Mouse (Mus musculus) intestine, embryonic 16.5 days (tissue): ENCODE measurements around the gene Spats2. TPM values are rescaled to one million over a fixed set of nuclear protein-coding genes. Genes with fewer than 3 reads are reported as not detected.
"Not testable (repeated sequence)": the region's sequence is repeated elsewhere in the genome, so short reads cannot be mapped to it uniquely, and the experiment has no call there.

Experiments used
- ATAC-seq: fragments of 200-750 bp; cut with Nextera tagmentation; 2 replicates; pipeline ENCODE4 v1.8.0; 2017; ENCODE audit warnings: moderate TSS enrichment, moderate library complexity
- H3K27ac ChIP-seq: fragments of 300-500 bp; sonication (generic); 2 replicates; pipeline ENCODE4 v1.5.1; 2014; ENCODE audit warnings: mild to moderate bottlenecking, low read length
- H3K27me3 ChIP-seq: fragments of 300-500 bp; sonication (generic); replicated peaks from 2 replicates; pipeline ENCODE4 v1.6.1; 2014; ENCODE audit warnings: low read length, control low read depth, mixed read lengths; ENCODE audit not compliant: control insufficient read depth, insufficient read depth
- H3K36me3 ChIP-seq: fragments of 300-500 bp; sonication (generic); 2 replicates; pipeline ENCODE4 v1.6.1; 2014; ENCODE audit warnings: low read length, control low read depth; ENCODE audit not compliant: control insufficient read depth, insufficient read depth
- H3K4me1 ChIP-seq: fragments of 300-500 bp; sonication (generic); 2 replicates; pipeline ENCODE4 v1.6.1; 2014; ENCODE audit warnings: low read length, control low read depth, mixed read lengths; ENCODE audit not compliant: control insufficient read depth, insufficient read depth
- H3K4me2 ChIP-seq: fragments of 300-500 bp; sonication (generic); 2 replicates; pipeline ENCODE4 v1.6.1; 2014; ENCODE audit warnings: low read depth, low read length, control low read depth
- H3K4me3 ChIP-seq: fragments of 300-500 bp; sonication (generic); 2 replicates; pipeline ENCODE4 v1.5.1; 2014; ENCODE audit warnings: mild to moderate bottlenecking, low read length
- H3K9ac ChIP-seq: fragments of 300-500 bp; sonication (generic); 2 replicates; pipeline ENCODE4 v1.6.1; 2014; ENCODE audit warnings: low read depth, low read length
- H3K9me3 ChIP-seq: fragments of 300-500 bp; sonication (generic); 2 replicates; pipeline ENCODE4 v1.6.1; 2016; ENCODE audit warnings: low read length, control low read depth; ENCODE audit not compliant: control insufficient read depth
- WGBS: fragments of 180-500 bp; shearing (Covaris S2); extraction: QIAGEN DNeasy Blood & Tissue Kit; methylation state at CpG from one replicate; pipeline ENCODE4 v1.1.7; 2014; 5-methylcytosine and 5-hydroxymethylcytosine counted together
- polyA plus RNA-seq: library from polyadenylated mRNA; unstranded; fragments of >200 nt; fragmentation: Nextera tagmentation; extraction: Ambion mirVana; gene quantifications from 2 replicates; pipeline ENCODE4 v1.2.1, GENCODE M21; 2015

Gene Spats2
- 18.1 and 20.9 TPM in 2 replicates for polyA plus RNA-seq

- peak within 1 kb of the TSS; percentile 79 for H3K4me3 ChIP-seq
- peak within 1 kb of the TSS; percentile 95 for H3K27ac ChIP-seq
- H3K4me2 ChIP-seq: peak within 1 kb of the TSS; percentile 83
- H3K9ac ChIP-seq: peak within 1 kb of the TSS; percentile 94
- H3K27me3 ChIP-seq: no peaks in the 10 kb centered on the region
- no peak; the same call in 1 of the 2 replicates for ATAC-seq
- H3K36me3 ChIP-seq: no peaks in the 10 kb centered on the region
- under 1% methylated on average over 12 of the region's 12 CpGs for WGBS
- peaks cover 14% of the 10 kb centered on the region for H3K4me1 ChIP-seq
- no peaks in the 10 kb centered on the region for H3K9me3 ChIP-seq
Measured at GRCm38 (mm10) chr15:99125711-99126080, at the start of gene Spats2. Gene Spats2 (plus strand): TSS chr15:99125916.

- ATAC-seq, H3K27me3 ChIP-seq, H3K9me3 ChIP-seq, H3K27ac ChIP-seq: not testable (repeated sequence)
- 97% methylated on average over 3 of the region's 3 CpGs for WGBS
- Histone ChIP-seq H3K36me3 (peaks cover 12% of the 10 kb centered on the region), H3K4me1 (peaks cover 22% of the 10 kb centered on the region), H3K4me2 (peak overlapping the region; percentile 85), H3K4me3 (peak overlapping the region; percentile 79; the same call in 1 of the 2 replicates), H3K9ac (peak overlapping the region; percentile 76; the same call in 1 of the 2 replicates)
Measured at GRCm38 (mm10) chr15:99076011-99076410, 49.7 kb upstream of the Spats2 start.

- no peak overlapping the region for H3K27ac ChIP-seq
- peaks cover 14% of the 10 kb centered on the region for H3K36me3 ChIP-seq
- H3K9me3 ChIP-seq: no peaks in the 10 kb centered on the region
- no peaks in the 10 kb centered on the region for H3K27me3 ChIP-seq
- WGBS: 72% methylated on average over 15 of the region's 15 CpGs
- H3K4me3 ChIP-seq: no peak overlapping the region
- ATAC-seq: no peak
- H3K4me1 ChIP-seq: peaks cover 27% of the 10 kb centered on the region
- H3K9ac ChIP-seq: no peak overlapping the region
- H3K4me2 ChIP-seq: no peak overlapping the region
Measured at GRCm38 (mm10) chr15:99078181-99078910, 47.4 kb upstream of the Spats2 start.

GRCm38 (mm10) chr15:99079804-99080203 is 45.9 kb upstream of the Spats2 start:
- Histone ChIP-seq H3K4me2 (no peak overlapping the region), H3K4me3 (no peak overlapping the region), H3K36me3 (peaks cover 14% of the 10 kb centered on the region), H3K27me3 (no peaks in the 10 kb centered on the region), H3K27ac (no peak overlapping the region), H3K9me3 (no peaks in the 10 kb centered on the region), H3K4me1 (peaks cover 28% of the 10 kb centered on the region), H3K9ac (no peak overlapping the region)
- WGBS: 74% methylated on average over 3 of the region's 3 CpGs
- ATAC-seq: no peak

- WGBS: 95% methylated on average over 12 of the region's 12 CpGs
- no peak overlapping the region for H3K27ac ChIP-seq
- no peak overlapping the region for H3K4me3 ChIP-seq
- H3K9ac ChIP-seq: no peak overlapping the region
- peaks cover 24% of the 10 kb centered on the region for H3K4me1 ChIP-seq
- peaks cover 10% of the 10 kb centered on the region for H3K36me3 ChIP-seq
- no peaks in the 10 kb centered on the region for H3K9me3 ChIP-seq
- ATAC-seq: no peak
- H3K4me2 ChIP-seq: no peak overlapping the region
- H3K27me3 ChIP-seq: peaks cover 15% of the 10 kb centered on the region
Measured at GRCm38 (mm10) chr15:99082322-99082721, 43.4 kb upstream of the Spats2 start.

GRCm38 (mm10) chr15:99082840-99083239 is 42.9 kb upstream of the Spats2 start:
- Histone ChIP-seq H3K9ac (no peak overlapping the region), H3K36me3 (peaks cover 8% of the 10 kb centered on the region), H3K27ac (no peak overlapping the region), H3K4me3 (no peak overlapping the region), H3K4me1 (peaks cover 23% of the 10 kb centered on the region), H3K4me2 (no peak overlapping the region), H3K27me3 (peaks cover 21% of the 10 kb centered on the region), H3K9me3 (no peaks in the 10 kb centered on the region)
- no peak for ATAC-seq
- 87% methylated on average over 16 of the region's 16 CpGs for WGBS

- peaks cover 24% of the 10 kb centered on the region for H3K4me1 ChIP-seq
- H3K27ac ChIP-seq: peak overlapping the region; percentile 79
- peaks cover 25% of the 10 kb centered on the region for H3K27me3 ChIP-seq
- no peaks in the 10 kb centered on the region for H3K9me3 ChIP-seq
- H3K36me3 ChIP-seq: 0 out of 2 replicates have a peak, but pooled peaks cover 5% of the 10 kb centered on the region
- 73% methylated on average over 9 of the region's 9 CpGs for WGBS
- ATAC-seq: no peak
- no peak overlapping the region for H3K4me3 ChIP-seq
- H3K4me2 ChIP-seq: peak overlapping the region; percentile 30; the same call in 1 of the 2 replicates
- no peak overlapping the region for H3K9ac ChIP-seq
Measured at GRCm38 (mm10) chr15:99083258-99083657, 42.5 kb upstream of the Spats2 start.

- 13% methylated on average over 11 of the region's 11 CpGs for WGBS
- ATAC-seq: peak; percentile 82
- H3K27me3 ChIP-seq: peaks cover 32% of the 10 kb centered on the region
- no peaks in the 10 kb centered on the region for H3K9me3 ChIP-seq
- 0 out of 2 replicates have a peak overlapping the region, but pooled peaks have one; percentile 0 for H3K4me3 ChIP-seq
- H3K27ac ChIP-seq: peak overlapping the region; percentile 79
- H3K9ac ChIP-seq: 0 out of 2 replicates have a peak overlapping the region, but pooled peaks have one; percentile 5
- H3K4me1 ChIP-seq: peaks cover 27% of the 10 kb centered on the region
- H3K36me3 ChIP-seq: 0 out of 2 replicates have a peak, but pooled peaks cover 3% of the 10 kb centered on the region
- H3K4me2 ChIP-seq: peak overlapping the region; percentile 30
Measured at GRCm38 (mm10) chr15:99083867-99084557, 41.7 kb upstream of the Spats2 start.

GRCm38 (mm10) chr15:99084618-99085017 is 41.1 kb upstream of the Spats2 start:
- whole genome bisulfite sequencing: 19% methylated on average over 19 of the region's 19 CpGs
- Histone ChIP-seq H3K4me1 (peaks cover 27% of the 10 kb centered on the region), H3K27ac (0 out of 2 replicates have a peak overlapping the region, but pooled peaks have one; percentile 2), H3K9ac (0 out of 2 replicates have a peak overlapping the region, but pooled peaks have one; percentile 5), H3K27me3 (peaks cover 37% of the 10 kb centered on the region), H3K9me3 (no peaks in the 10 kb centered on the region), H3K4me3 (0 out of 2 replicates have a peak overlapping the region, but pooled peaks have one; percentile 0), H3K36me3 (0 out of 2 replicates have a peak, but pooled peaks cover 3% of the 10 kb centered on the region), H3K4me2 (peak overlapping the region; percentile 30)
- no peak; the same call in 1 of the 2 replicates for ATAC-seq
